Mouse (Mus musculus) myocyte (in vitro differentiated cells): Measurements from ENCODE around the gene Pitpna. TPM values are rescaled to one million over a fixed set of nuclear protein-coding genes. Genes with fewer than 3 reads are reported as not detected.

Source experiments
- H3K27me3 ChIP-seq: one replicate; pipeline ENCODE4 v1.6.1; 2011; ENCODE audit not compliant: control insufficient read depth, insufficient read depth, insufficient read length
- H3K36me3 ChIP-seq: one replicate; pipeline ENCODE4 v1.6.1; 2011; ENCODE audit not compliant: control insufficient read depth, insufficient read depth
- H3K4me2 ChIP-seq: one replicate; pipeline ENCODE4 v1.6.1; 2011; ENCODE audit warnings: low read depth, control low read depth
- H3K4me3 ChIP-seq: one replicate; pipeline ENCODE4 v1.5.1; 2011; ENCODE audit warnings: mild to moderate bottlenecking, control low read depth, moderate library complexity
- H3K79me2 ChIP-seq: one replicate; pipeline ENCODE4 v1.6.1; 2011; ENCODE audit not compliant: control insufficient read depth, insufficient read depth
- H3ac ChIP-seq: one replicate; pipeline ENCODE4 v1.6.1; 2011; ENCODE audit not compliant: control insufficient read depth, insufficient read length
- CEBPB ChIP-seq: IDR thresholded peaks from 2 replicates; pipeline ENCODE4 v1.6.1; 2011; ENCODE audit warnings: mild to moderate bottlenecking, moderate library complexity; ENCODE audit not compliant: poor library complexity, insufficient read depth, severe bottlenecking
- E2F4 ChIP-seq: IDR thresholded peaks from one replicate; pipeline ENCODE4 v1.6.1; 2011; ENCODE audit warnings: mild to moderate bottlenecking, control low read depth, moderate library complexity; ENCODE audit not compliant: insufficient read depth
- MAX ChIP-seq: IDR thresholded peaks from one replicate; pipeline ENCODE4 v1.6.1; 2011; ENCODE audit warnings: low read depth, mild to moderate bottlenecking, control low read depth
- MYOD1 ChIP-seq, 3 experiments: IDR thresholded peaks; one replicate each; pipeline ENCODE4 v1.6.1; 2011; ENCODE audit warnings: control low read depth in 2 of 3, low read depth in 2 of 3, mild to moderate bottlenecking in 2 of 3, moderate library complexity in 1 of 3; ENCODE audit not compliant: insufficient read length in 2 of 3, control insufficient read depth in 1 of 3
- MYOG ChIP-seq, 3 experiments: IDR thresholded peaks; one replicate each; pipeline ENCODE4 v1.6.1; 2011; ENCODE audit warnings: control low read depth in 2 of 3, low read depth in 2 of 3, mild to moderate bottlenecking in 2 of 3; ENCODE audit not compliant: insufficient read length in 2 of 3, control insufficient read depth in 1 of 3, insufficient read depth in 1 of 3
- POLR2A ChIP-seq: IDR thresholded peaks from one replicate; pipeline ENCODE4 v1.6.1; 2011; ENCODE audit warnings: low read depth, mild to moderate bottlenecking, control low read depth, moderate library complexity; ENCODE audit not compliant: insufficient read length
- POLR2AphosphoS2 ChIP-seq: IDR thresholded peaks from one replicate; pipeline ENCODE4 v1.6.1; 2011; ENCODE audit warnings: low read depth, control low read depth; ENCODE audit not compliant: insufficient read length
- REST ChIP-seq: IDR thresholded peaks from one replicate; pipeline ENCODE4 v1.6.1; 2011; ENCODE audit warnings: mild to moderate bottlenecking, control low read depth, moderate library complexity; ENCODE audit not compliant: insufficient read depth, insufficient read length
- SRF ChIP-seq: IDR thresholded peaks from one replicate; pipeline ENCODE4 v1.6.1; 2011; ENCODE audit warnings: low read depth; ENCODE audit not compliant: control insufficient read depth, insufficient read length
- TCF12 ChIP-seq: IDR thresholded peaks from one replicate; pipeline ENCODE4 v1.6.1; 2011; ENCODE audit warnings: mild to moderate bottlenecking, control low read depth; ENCODE audit not compliant: poor library complexity, insufficient read depth, severe bottlenecking
- TCF3 ChIP-seq: IDR thresholded peaks from one replicate; pipeline ENCODE4 v1.6.1; 2011; ENCODE audit warnings: low read depth, control low read depth; ENCODE audit not compliant: insufficient read length
- USF1 ChIP-seq: IDR thresholded peaks from one replicate; pipeline ENCODE4 v1.6.1; 2011; ENCODE audit warnings: low read depth, mild to moderate bottlenecking, control low read depth, moderate library complexity
- polyA plus RNA-seq: library from polyadenylated mRNA; unstranded; fragments of >200 nt; fragmentation: generic; extraction: Trizol; gene quantifications from one replicate; pipeline ENCODE4 v1.2.1, GENCODE M21; 2012; ENCODE audit warnings: missing spikeins

The Pitpna gene
- polyA plus RNA-seq, 1 experiment, result 125 TPM

DNA sequence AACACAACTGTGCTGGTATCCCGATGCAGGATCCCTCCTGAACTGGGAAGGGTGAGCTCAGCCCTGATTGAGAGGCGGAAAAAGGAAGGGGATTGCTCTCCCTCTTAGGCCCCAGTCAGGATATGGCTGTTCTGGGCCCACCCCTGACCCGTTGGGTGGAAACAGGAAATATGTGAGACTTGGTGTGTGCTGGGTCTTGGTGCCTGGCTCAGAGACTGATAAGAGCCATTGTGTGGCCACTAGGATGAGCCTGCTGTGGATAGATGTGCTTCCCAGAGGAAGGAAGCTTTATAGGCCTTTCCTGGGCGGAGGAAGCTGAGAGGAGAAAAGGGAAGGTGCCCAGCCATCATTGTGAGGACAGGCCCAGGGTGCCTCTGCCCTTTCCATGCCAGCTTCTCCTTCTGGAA is 61.3 kb downstream of the Pitpna start:
- Histone ChIP-seq H3ac (no peak overlapping the region), H3K4me2 (no peak overlapping the region), H3K79me2 (peaks cover 10% of the 10 kb centered on the region), H3K27me3 (no peaks in the 10 kb centered on the region), H3K4me3 (no peak overlapping the region), H3K36me3 (no peaks in the 10 kb centered on the region)
- TF ChIP-seq SRF (no peak), USF1 (no peak), CEBPB (no peak), POLR2AphosphoS2 (no peak), MYOG (IDR thresholded peaks at IDR 0.05; ENCODE audit: control insufficient read depth in 1 of 3, insufficient read depth in 1 of 3, insufficient read length in 2 of 3, low read depth in 2 of 3) (no peak), MYOD1 (IDR thresholded peaks at IDR 0.05; ENCODE audit: control insufficient read depth in 1 of 3, insufficient read length in 2 of 3, low read depth in 2 of 3) (no peak), TCF12 (no peak), REST (no peak), TCF3 (no peak), E2F4 (no peak), MAX (no peak), POLR2A (no peak)

DNA sequence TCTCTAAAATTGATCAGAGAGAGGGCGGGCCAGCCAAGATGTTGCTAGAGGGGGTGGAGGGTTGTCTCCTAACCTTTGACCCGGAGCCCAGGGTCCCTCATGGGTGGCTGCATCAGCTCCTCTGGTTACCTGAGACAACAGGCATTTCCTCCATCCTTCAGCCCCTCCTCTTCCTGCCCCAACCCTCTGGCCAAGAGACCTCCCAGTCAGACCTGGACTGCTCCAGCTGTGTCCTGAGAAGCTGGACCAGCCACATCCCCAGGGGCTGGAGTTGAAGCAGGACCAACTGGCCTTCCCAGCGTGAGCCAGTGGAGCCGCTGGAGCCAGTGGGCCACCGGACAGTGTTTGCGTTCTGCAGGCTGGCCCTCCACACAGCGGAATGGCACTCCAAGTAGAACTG is 62.4 kb downstream of the Pitpna start, which contains the start of gene Myo1c:
Gene Myo1c (plus strand): TSS at position 194 of the 400 bp plus-strand sequence.
- H3K4me3 ChIP-seq, result peak within 1 kb of the TSS; percentile 65
- H3ac ChIP-seq, result peak within 1 kb of the TSS; percentile 78
- peaks cover 10% of the 10 kb centered on the region for H3K79me2 ChIP-seq
- peak within 1 kb of the TSS; percentile 90 for H3K4me2 ChIP-seq
- no peaks in the 10 kb centered on the region for H3K27me3 ChIP-seq
- no peaks in the 10 kb centered on the region for H3K36me3 ChIP-seq
- TF ChIP-seq TCF12 (no peak), POLR2A (no peak), POLR2AphosphoS2 (peak; percentile 32)

DNA sequence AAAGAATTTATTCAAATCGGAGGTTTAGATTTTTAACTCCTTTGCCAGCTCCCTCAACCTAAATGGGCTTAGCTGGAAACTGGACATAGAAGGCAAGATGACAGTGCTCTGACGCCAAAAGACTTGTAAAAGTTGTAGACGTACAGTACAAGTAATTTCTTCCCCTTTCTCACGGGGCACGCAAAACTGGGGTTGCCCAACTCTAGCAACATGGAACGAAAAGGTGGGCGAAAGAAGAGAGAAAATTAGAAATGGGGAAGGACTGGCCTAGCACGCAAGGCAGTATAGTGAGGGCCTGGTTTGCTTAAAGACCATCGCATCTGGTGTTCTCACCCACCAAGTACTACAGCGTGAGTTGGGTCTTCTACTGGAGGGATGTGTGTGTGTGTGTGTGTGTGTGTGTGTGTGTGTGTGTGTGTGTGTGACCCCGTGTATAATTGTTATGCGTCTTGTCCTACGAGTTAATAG is 63.1 kb downstream of the Pitpna start:
- H3K27me3 ChIP-seq, result no peaks in the 10 kb centered on the region
- H3ac ChIP-seq, result peak overlapping the region; percentile 78
- peak overlapping the region; percentile 90 for H3K4me2 ChIP-seq
- TF ChIP-seq USF1 (no peak), MAX (no peak), REST (no peak), TCF12 (no peak), E2F4 (no peak), MYOG (IDR thresholded peaks at IDR 0.05; ENCODE audit: control insufficient read depth in 1 of 3, insufficient read depth in 1 of 3, insufficient read length in 2 of 3, low read depth in 2 of 3) (no peak), POLR2A (no peak), POLR2AphosphoS2 (no peak), MYOD1 (IDR thresholded peaks at IDR 0.05; ENCODE audit: control insufficient read depth in 1 of 3, insufficient read length in 2 of 3, low read depth in 2 of 3) (no peak), SRF (no peak), TCF3 (no peak), CEBPB (no peak)
- peak overlapping the region; percentile 65 for H3K4me3 ChIP-seq
- H3K79me2 ChIP-seq, result peaks cover 10% of the 10 kb centered on the region
- no peaks in the 10 kb centered on the region for H3K36me3 ChIP-seq

DNA sequence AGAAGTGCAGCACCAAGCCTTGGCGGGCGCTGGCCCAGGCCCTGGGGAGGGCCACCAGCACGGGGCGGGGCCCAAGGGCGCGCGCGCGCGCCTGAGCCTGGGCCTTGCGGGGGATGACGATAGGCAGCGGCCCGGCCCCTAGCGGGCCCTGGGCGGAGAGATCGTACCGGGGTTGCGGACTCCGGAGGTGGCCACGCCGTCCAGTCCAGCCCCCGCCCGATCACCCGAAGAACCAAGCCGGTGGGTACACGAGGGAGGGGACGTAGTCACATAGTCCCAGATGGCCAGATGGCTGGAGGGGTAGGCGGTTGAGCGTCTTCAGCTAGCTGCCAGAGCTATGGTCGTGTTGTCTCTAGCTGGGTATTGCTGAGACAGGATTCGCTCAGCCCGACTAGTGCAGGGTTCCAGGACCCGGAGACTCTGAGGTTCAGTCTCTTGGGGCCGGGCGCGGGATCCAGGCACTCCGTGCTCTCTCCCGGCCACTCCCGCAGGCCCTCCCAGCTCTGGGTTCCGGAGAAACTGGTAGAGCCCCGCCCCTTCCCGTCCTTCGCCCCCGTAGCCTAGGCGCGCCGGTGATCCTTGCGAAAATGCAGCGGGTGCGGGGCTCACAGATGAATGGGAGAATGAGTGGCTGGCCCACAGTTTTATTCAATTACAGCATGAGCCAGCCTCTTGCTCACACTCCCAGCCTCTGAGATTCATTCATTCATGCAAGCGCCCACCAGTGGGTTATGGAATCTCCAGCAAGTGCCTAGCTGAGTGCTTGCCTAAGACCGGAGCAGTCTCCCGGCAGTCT is 63.7 kb downstream of the Pitpna start:
- Histone ChIP-seq H3K4me2 (peak overlapping the region; percentile 90), H3K79me2 (peaks cover 10% of the 10 kb centered on the region), H3ac (peak overlapping the region; percentile 78), H3K36me3 (no peaks in the 10 kb centered on the region), H3K4me3 (peak overlapping the region; percentile 65), H3K27me3 (no peaks in the 10 kb centered on the region)
- TF ChIP-seq POLR2A (peak; percentile 72), MAX (no peak), MYOG (IDR thresholded peaks at IDR 0.05; ENCODE audit: control insufficient read depth in 1 of 3, insufficient read depth in 1 of 3, insufficient read length in 2 of 3, low read depth in 2 of 3) (no peak), POLR2AphosphoS2 (peak; percentile 78)

DNA sequence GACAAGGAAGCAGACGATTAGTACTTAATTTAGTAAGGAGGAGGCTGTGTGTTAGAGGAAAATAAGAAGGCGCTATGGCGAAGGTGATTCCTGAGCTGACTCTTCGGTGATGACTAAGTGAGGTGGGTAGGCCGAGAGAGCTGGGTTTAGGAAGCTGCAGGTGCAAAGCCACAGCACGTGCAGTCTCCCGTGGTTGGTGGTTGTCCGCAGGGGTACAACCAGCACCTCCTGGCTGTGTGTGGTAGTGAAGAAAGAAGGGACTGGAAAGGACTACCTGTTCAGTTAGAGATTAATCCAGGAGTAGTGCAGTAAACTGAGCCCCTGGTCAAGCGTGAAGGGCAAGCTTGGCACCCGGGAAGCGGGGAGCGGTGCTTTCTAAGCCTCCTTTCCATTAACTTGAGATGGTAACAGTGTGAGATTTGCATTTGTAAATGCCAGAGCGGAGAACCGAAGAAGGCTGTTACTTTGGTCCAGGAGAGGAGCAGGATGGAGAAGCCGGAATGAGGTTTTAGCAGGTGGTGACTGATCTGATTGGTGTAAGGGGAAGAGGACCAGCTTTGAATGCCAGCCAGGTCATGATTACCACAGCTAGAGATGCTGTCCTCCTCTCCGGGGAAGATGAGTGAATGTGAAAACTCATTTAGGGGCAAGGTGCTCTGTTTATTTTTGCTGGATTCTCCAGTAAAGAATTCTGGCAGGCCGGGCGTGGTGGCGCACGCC is 64.5 kb downstream of the Pitpna start:
- no peaks in the 10 kb centered on the region for H3K36me3 ChIP-seq
- peak overlapping the region; percentile 78 for H3ac ChIP-seq
- no peaks in the 10 kb centered on the region for H3K27me3 ChIP-seq
- H3K4me3 ChIP-seq, result peak overlapping the region; percentile 65
- TF ChIP-seq MYOD1 (IDR thresholded peaks at IDR 0.05; ENCODE audit: control insufficient read depth in 1 of 3, insufficient read length in 2 of 3, low read depth in 2 of 3), result no peak
- no peak for TF ChIP-seq USF1
- no peak for TF ChIP-seq POLR2AphosphoS2
- TF ChIP-seq CEBPB, result no peak
- no peak for TF ChIP-seq MYOG (IDR thresholded peaks at IDR 0.05; ENCODE audit: control insufficient read depth in 1 of 3, insufficient read depth in 1 of 3, insufficient read length in 2 of 3, low read depth in 2 of 3)
- no peak for TF ChIP-seq E2F4
- TF ChIP-seq TCF3, result no peak
- no peak for TF ChIP-seq POLR2A
- TF ChIP-seq SRF, result no peak
- TF ChIP-seq TCF12, result no peak
- TF ChIP-seq REST, result no peak
- no peak for TF ChIP-seq MAX
- peaks cover 18% of the 10 kb centered on the region for H3K79me2 ChIP-seq
- H3K4me2 ChIP-seq, result peak overlapping the region; percentile 90
